Mouse (Mus musculus) adrenal gland, postnatal 25 days (tissue): Measurements from ENCODE around the gene Ppp1ca. TPM values are rescaled to one million over a fixed set of nuclear protein-coding genes. Genes with fewer than 3 reads are reported as not detected.

Experiments used
- DNase-seq: peaks from one replicate; pipeline ENCODE4 v3.0.0; 2021; ENCODE audit warnings: mixed read lengths
- long read RNA-seq: library from polyadenylated mRNA; stranded (forward); transcript quantifications from one replicate; pipeline ENCODE4 v2.0.0, GENCODE M21; 2021
- total RNA-seq: library from RNA; stranded (reverse); gene quantifications from 2 replicates; pipeline ENCODE4 v1.2.3, GENCODE M21; 2021

Ppp1ca gene
- 373 and 392 TPM in 2 replicates for total RNA-seq
- long read RNA-seq, transcript Ppp1ca-201 (7 exons, 1,473 nt): major isoform, 417 of 454 reads
- long read RNA-seq, partial matches to known transcripts: 27 of 454 reads
- long read RNA-seq, other reads (novel, unspliced or antisense): 10 of 454 reads

DNA sequence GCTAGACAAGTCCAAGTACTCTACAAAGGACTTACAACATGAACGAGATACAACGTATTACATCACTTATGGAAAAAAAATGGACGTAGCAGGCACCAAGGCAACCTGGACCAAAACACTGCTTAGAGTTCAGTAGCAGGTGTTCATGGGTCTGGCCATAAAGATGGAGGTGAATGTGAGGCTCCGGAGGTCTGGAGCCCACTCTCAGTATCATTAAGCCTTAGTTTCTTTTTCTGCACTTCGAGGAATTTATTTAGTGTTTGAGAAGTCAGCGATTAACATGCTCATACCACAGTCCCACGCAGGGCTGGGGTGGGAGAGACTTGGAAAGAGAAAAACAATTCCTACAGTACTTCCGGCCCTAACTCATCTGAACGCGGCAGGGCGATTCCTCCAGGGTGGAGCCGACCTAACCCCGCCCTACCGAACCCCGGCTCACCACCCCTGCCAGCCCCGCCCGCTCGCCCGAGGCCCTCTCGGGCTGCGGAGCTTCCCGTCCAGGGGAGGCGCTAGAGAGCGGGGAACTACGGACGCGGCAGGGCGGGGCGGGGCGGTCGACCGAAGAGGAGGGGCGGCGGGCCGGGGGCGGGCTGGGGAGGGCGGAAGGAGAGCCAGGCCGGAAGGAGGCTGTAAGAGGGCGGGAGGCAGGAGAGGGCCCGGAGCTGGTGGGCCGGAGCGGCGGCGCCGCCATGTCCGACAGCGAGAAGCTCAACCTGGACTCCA is at the start of gene Ppp1ca:
TSS of gene Ppp1ca (plus strand) at position 538 of the 723 bp plus-strand sequence.
- DNase-seq: peak; percentile 99

DNA sequence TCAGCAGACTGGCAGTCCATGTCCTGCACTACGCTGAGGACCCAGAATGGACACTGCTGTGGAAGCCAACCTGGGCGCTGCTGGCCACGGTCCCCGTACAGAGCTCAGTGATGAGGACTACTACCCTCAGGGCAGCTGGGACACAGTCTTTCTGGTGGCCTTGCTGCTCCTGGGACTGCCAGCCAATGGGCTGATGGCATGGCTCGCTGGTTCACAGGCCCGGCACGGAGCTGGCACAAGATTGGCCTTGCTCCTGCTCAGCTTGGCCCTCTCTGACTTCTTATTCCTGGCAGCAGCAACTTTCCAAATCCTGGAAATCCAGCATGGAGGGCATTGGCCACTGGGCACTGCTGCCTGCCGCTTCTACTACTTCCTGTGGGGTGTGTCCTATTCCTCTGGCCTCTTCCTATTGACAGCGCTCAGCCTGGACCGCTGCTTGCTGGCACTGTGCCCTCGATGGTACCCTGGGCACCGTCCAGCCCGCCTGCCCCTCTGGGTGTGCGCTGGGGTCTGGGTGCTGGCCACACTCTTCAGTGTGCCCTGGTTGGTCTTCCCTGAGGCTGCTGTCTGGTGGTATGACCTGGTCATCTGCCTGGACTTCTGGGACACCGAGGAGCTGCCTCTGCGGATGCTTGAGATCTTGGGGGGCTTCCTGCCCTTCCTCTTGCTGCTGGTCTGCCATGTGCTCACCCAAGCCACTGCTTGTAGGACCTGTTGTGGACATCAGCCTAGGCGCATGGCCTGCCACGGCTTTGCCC is 49.3 kb upstream of the Ppp1ca start:
- no peak for DNase-seq

DNA sequence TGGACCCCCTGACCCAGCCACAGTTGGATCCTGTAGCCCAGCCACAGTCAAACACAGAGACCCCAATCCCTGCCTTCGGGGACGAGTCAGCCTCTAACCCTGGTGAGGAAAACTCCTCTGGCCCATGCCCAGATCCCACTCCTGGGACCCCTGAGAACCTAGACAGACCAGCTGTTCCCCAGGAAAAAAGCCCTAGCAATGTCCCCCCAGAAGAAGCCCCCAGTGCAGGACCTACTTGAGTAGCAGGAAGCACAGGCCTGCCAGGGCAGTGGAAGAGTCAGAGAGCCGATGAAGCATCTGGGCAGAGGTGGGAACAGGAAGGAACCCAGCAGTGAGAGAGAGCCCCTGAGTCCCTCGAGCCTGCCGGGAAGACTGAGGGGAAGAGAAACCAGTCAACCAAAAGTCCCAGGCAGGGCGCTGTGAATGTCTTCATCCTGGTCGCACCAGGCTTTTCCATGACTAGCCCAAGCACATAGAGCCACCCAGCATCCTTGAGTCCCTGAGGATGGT is 48.1 kb upstream of the Ppp1ca start, which contains the start of gene Cabp4:
TSS of gene Cabp4 (minus strand) at position 275 of the 510 bp plus-strand sequence.
- no peak for DNase-seq

DNA sequence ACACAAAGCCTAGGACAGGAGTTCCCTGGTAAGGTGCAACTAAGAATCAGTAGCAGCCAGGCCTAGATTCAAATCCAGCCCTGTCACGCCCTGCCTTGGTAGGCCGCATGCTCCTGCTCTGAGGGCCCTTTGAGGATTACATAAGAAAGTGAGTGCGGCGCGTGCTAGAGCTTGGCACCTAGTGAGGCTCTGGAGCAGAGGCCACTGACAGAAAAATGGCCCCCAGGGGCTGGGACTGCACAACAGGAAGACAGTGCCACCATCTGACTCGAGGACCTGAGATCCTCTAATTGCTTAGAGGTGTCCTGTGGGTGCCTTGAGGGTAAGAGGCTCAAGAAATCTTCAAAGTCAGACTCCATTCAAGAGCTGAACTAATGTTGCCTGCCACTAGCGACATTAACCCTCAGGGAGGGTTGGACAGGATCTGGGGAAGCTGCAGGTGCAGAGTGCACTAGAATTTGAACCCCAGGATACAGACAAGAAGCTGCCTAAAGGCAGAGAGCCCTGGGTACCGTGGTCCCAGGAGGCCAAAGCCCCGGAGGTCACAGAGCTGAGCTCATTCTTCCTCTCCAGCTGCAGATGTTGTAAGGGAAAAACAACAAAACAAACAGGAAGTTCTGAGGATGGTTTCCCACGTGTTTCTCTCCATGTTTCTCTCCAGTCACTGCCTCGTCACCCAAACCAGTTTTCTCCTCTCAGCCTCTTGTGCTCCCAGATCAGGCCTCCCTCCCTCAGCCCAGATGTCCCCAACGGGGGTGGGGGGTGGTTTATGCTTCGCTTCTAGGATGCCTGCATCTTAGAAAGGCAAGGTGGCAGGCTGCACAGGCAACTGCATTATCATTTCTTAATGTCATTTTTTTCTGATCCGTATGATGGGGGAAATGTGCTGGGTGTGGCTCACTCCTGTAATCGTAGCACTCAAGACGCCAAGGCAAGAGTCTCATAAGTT is 47.0 kb upstream of the Ppp1ca start:
- no peak for DNase-seq

DNA sequence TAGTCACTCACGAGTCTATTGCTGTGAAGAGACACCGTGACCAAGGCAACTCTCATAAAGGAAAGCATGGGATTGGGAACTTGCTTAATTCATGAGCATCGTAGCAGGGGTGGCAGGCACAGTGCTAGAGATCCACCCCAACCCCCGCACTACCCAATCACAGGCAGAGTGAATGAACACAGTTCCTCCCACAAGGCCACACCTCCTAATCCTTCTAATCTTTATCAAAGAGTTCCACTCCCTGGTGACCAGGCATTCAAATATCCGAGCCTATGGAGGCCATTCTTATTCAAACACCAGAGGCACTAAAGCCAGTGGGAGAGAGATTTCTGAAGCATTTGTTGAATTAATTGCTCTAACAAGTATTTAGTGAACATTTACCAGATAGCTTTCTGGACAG is 45.9 kb upstream of the Ppp1ca start:
- no peak for DNase-seq

DNA sequence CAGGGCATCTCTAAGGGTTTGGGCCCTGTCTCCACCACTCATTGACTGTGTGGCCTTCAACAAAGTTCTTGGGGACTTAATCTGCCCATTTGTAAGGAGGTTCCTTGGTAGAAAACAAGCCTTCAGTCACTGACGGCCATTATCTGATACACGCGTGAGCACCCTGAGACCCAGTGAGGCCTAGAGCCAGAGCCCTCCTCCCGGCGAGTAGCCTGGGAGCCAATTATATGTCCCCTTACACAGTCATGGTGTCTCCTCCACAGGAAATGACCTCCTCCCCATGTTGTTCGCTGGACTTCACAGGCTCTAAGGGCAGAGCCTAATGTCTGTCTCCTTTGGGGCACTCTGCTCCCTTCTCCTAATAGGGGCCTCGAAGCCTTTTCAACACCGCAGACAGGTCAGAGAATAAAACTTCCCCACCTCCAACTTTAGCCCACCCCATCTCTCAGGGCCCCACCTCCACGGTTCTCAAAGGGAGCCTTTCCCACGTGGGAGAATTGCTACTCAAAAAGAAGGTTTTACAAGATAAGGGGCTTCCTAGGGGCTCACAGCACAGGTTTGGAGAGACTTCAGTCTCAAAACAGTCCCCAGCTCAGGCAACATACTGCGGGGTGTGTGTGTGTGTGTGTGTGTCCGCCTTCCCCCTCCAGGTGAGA is 45.4 kb upstream of the Ppp1ca start:
- no peak for DNase-seq

DNA sequence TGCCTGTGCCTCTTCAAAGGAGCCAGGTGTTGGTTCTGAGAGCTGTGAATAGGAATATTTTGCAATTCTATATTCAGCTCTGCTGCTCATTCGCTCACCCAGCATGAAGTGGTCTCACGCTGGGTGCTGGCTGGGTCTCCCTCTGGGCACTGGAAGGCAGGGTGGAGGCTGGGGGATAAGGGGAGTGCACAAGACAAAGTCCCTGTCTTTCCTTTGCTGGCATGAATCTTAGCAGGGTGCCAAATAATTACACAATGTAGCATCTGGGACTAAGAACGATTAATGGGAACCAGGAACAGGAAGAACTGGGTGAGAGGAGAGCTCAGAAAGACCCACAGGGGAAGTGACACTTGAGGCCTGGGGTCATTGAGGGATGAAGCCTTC is 44.9 kb upstream of the Ppp1ca start:
- DNase-seq: no peak

DNA sequence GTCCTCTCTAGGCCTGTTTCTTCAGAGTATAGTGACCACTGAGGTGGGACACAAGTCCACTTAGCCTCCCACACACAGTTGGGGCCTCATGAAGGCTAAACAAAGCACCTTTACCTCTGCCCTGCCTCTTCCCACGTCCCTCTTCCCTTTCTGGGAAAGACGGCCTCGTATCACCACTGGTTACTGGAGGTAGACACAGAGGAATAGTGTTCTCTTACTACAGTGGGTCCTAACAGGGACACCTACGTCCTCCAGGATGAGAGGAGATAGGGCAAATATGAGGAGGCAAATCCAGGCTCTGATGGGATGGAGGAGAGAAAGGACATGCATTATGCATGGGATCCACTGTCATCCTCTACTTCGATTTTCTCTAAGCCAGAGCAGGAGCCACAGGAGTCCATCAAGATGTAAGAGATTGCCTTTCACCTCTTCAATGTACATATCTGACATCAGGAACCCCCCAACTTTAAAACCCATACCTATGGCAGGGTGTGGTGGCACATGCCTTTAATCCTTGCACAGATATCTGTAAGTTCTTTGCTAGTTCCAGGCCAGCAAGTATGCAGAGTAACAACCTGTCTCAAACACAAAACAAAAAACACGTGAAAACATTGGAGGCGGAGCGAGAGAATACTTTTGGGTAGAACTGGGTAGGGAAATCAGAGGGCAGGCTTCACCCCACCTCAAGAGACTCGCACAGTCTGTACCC is 43.9 kb upstream of the Ppp1ca start:
- DNase-seq: no peak

DNA sequence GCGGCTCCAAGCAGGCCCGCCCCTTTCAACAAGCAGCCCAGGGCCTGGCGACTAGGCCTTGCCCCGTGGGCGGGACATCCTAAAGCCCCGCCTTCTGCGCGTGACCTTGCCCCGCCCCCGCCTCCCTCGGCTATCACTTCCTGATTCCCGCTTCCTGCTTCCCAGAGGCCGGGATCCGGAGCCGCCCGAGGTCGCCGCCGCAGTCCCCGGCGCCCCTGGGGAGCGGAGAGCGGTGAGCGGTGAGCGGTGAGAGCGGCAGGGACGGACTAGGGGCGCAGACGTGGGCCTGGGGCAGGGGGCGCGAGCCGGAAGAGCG is 43.4 kb upstream of the Ppp1ca start, which contains the start of gene Coro1b:
TSS of gene Coro1b (plus strand) at position 129 of the 316 bp plus-strand sequence.
- DNase-seq: peak; percentile 98

DNA sequence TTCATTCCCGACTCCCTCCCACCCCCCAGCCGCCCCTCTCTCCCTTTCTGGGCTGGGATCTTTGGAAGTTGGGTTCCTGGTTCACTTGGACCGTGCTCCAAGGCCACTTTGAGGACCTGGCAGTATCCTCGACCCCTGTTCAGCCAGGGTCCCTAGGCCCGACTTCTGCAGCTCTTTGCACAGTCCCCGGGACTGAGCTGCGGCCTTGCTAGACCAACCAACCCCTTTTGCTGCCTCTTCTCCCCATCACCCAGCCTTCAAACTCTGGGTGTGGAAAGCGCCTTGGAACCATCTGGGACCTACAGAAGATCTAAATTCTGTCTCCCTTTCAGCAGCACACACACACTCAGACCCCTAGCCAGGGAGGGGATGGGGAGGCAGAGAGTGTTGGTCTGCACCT is 43.0 kb upstream of the Ppp1ca start:
- no peak for DNase-seq

DNA sequence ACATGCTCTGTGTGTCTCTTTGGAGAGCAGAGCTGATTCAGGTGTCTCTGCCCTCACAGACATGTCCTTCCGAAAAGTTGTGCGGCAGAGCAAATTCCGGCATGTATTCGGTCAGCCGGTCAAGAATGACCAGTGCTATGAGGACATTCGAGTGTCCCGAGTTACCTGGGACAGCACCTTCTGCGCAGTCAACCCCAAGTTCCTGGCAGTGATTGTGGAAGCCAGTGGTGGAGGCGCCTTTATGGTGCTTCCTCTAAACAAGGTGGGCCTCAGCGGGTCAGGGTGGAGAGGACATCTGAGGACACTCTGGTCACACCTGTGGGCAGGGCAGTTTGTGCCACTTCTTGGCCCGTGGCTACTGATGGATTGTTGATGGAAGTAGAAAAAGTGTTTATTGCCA is 42.6 kb upstream of the Ppp1ca start:
- no peak for DNase-seq

DNA sequence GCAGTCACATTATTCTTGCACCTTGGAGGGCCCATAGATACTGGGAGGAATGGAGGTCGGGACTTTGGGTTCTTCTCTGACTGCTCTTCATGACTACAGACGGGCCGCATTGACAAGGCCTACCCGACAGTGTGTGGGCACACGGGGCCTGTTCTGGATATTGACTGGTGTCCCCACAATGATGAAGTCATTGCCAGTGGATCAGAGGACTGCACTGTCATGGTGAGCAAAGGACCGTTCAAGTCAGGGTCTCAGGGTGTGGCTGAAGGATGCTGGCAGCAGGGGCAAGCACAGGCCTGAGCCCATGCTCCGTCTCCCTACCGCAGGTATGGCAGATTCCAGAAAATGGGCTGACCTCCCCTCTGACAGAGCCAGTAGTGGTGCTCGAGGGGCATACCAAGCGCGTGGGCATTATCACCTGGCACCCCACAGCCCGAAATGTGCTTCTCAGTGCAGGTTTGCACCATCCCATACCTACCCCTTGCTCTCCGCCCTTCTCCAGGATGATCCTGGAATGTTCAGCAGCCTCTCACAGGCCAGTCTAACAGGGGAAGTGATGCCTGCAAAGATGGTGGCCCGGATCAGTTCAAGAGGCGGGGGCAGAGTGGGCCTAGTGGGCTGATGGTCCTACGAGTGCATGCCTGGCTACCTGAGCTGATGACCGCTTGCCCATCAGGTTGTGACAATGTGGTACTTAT is 42.0 kb upstream of the Ppp1ca start:
- DNase-seq: no peak

DNA sequence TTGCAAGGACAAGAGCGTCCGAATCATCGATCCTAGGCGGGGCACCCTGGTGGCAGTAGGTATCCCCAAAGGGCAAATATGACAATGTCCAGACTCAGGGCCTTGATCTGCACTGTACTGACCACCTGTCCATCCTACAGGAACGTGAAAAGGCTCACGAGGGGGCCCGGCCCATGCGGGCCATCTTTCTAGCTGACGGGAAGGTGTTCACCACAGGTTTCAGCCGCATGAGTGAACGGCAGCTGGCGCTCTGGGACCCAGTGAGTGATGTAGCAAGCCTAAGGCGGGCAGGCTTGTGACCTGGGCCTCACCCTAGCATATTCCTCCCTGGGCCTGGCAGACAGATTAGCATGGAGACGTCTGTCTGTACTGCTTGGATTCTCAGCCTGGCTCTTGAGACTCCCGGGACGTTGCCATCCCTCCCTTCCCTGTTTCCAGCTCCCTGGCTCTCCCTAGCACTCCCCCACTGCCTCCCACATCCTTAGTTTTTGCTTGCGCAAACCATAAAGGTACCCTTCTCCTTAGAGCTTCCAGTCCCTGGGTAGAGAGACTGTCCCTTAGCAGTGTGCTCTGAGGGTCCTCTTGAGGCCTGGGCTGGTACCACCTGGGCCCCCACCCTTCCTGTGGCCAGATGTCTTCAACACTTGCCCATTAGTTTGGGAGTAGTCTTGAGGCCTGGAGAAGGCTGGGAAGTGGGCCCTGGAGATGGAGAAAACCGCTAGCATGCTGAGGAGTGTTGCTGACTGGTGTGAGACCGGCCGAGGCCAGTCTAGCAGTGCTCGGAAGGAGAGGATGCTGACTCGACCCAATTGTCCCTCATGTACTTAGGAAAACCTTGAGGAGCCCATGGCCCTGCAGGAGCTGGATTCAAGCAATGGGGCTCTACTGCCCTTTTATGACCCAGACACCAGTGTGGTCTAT is 41.0 kb upstream of the Ppp1ca start:
- no peak for DNase-seq

DNA sequence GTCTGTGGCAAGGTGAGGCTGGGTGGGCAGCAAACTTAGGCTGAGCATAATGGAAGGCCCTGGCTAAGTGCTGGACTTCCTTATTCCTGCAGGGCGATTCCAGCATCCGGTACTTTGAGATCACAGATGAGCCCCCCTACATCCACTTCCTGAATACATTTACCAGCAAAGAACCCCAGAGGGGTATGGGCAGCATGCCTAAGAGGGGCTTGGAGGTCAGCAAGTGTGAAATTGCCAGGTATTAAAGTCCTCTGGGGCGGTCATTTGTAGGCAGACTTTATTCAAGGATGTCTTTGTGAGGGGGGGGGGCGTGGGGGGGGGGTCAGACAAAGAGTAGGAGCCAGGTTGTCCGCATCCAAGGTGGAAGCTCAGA is 40.4 kb upstream of the Ppp1ca start:
- DNase-seq: no peak

DNA sequence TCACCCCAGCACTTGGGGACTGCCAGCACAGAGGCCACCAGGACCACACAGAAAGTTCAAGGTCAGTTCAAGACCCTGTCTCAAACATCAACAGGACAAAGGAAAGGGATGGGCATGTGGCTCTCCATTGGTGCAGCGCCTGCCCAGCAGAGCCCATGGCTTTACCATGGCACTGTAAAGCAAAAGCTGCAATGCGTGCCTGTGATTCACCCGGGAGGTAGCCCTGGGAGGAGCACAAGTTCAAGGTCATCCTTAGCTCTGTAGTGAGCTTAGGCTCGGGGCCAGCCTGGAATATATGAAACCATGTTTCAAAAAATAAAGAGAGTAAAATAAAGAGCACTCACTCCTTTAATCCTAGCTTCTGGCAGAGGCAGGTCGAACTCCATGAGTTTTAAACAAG is 40.0 kb upstream of the Ppp1ca start:
- DNase-seq: peak; percentile 54

DNA sequence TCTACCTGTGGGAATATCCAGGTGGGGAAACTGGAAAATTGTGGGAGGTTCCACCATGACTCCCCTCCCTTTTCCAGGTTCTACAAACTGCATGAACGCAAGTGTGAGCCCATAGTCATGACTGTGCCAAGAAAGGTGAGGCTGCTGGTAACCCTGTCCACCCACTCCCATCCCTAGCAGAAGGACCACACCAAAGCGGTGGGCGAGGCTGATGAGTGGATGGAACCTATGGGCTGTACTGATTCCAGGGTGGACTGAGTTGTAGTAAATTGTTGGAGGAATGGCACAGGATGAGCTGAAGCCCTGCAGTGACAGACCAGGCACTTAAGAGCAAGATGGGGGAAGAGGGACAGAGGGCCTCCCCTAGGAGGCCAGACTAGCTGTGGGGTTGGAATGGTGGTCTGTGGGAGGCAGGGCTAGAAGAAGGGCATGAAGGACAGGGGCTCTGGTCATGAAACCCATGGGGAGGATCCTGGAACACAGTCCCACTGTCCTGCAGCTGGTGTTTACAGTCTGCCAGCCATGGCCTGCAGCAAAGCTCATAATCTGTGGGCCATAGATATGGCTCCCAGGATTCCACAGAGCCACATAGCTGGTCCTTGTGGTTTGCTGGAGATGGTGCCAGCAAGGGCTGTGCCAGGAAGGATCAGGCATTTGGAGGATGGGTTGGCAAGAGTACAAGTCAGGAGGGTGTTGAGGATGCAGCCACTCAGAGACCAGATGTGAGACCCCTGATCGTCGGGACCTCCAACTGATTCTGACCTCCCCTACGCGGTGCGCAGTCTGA is 39.2 kb upstream of the Ppp1ca start:
- no peak for DNase-seq

DNA sequence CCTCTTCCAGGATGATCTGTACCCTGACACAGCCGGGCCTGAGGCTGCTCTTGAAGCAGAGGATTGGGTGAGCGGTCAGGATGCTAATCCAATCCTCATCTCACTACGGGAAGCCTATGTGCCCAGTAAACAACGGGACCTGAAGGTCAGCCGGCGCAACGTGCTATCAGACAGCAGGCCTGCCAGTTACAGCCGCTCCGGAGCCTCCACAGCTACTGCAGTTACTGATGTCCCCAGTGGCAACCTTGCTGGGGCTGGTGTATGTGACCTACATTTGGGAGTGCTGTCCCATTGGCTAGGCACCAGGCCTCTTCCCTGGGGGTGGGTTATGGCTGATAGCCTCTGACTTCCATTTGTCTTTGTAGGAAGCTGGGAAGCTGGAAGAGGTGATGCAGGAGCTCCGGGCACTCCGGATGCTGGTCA is 38.6 kb upstream of the Ppp1ca start, which contains the start of gene Ptprcap:
TSS of gene Ptprcap (plus strand) at position 373 of the 423 bp plus-strand sequence.
- DNase-seq: no peak
